Mouse (Mus musculus) brain, embryonic 14.5 days (tissue): ENCODE measurements at regions not wholly inside any gene's neighbourhood (a gene's known extent, or its start where the extent isn't known, plus 50 kb on each side); places are given as distances from the start of the nearest gene placed in this dataset.

Experiments used
- CTCF ChIP-seq: fragments of 200-500 bp; IDR thresholded peaks from 2 replicates; pipeline ENCODE4 v1.5.1; 2012; ENCODE audit warnings: inconsistent platforms, mild to moderate bottlenecking, moderate library complexity, borderline replicate concordance; ENCODE audit not compliant: insufficient read depth, insufficient read length; ENCODE audit errors: extremely low read depth
- POLR2A ChIP-seq: fragments of 200-500 bp; IDR thresholded peaks from 2 replicates; pipeline ENCODE4 v1.6.1; 2012; ENCODE audit warnings: mild to moderate bottlenecking, inconsistent platforms, borderline replicate concordance; ENCODE audit not compliant: poor library complexity, insufficient read depth, insufficient read length, severe bottlenecking; ENCODE audit errors: extremely low read depth

DNA sequence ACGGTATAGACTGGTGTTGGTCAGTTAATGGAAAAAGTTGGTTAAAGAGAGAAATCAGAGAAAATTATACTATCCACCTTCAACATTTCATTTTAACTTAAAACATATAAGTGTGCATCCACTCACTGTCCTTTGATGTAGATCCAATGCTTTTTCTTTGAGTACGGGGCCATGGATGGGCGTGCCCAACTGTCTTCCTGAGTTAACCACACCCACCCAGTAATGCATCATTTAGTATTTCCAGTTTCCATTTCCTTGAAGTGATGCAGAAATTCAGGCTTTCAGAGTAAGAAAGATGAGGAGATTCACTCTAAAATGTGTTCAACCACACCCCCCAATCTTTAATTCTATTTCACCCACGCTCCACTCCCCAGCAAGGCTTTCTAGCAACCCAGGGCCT is 490.6 kb downstream of the Bnc2 start:
- no peak for TF ChIP-seq CTCF
- TF ChIP-seq POLR2A = no peak
